Mouse (Mus musculus) adrenal gland, postnatal 4 days (tissue): Measurements from ENCODE around the gene Cacna1a. TPM values are rescaled to one million over a fixed set of nuclear protein-coding genes. Genes with fewer than 3 reads are reported as not detected.
A peak's percentile ranks its signal among the peaks of the same experiment; 100 is the strongest.

Source experiments
- DNase-seq, 2 experiments: peaks; one replicate each; pipeline ENCODE4 v3.0.0; 2021 to 2022; ENCODE audit warnings: low spot score in 2 of 2, mixed read lengths in 2 of 2
- total RNA-seq, 2 experiments: library from RNA; stranded (reverse); gene quantifications; 2 replicates each; pipeline ENCODE4 v1.2.3; 2021

Gene Cacna1a
- total RNA-seq, 2 experiments from 2014 or later: 14.8 to 15.6 TPM

DNA sequence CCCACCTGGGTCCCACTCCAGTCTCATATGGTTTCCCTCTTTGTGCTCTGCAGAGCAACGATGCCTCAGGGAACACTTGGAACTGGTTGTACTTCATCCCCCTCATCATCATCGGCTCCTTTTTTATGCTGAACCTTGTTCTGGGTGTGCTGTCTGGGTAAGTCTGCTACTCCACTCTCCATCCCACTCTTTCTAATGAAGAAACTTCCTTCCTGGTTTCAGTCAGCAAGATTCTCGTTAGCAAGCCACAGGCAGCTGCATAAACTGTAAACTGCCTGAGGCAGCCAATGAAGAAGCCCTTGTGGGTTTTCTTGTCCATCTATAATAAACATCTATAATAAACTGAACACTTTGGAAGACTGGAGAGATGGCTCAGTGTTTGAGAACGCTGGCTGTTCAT lies 145.1 kb downstream of the Cacna1a start:
- no peak for DNase-seq

DNA sequence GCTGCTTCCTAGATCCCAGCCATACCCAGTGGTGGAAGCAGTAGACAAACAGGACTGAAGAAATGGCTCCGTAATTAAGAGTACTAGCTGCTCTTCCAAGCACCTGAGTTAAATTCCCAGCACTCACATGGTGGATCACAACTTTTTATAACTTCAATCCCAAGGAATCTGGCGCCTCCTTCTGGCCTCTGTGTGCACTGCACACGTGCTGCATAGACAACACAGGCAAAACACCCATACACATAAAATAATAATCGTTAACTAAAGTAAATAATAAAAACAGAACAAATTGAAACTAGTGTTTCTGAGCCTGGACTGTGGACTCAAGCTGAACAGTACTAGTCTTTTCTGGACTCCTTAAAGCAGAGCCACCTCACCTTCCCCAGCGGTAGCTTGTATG lies 148.7 kb downstream of the Cacna1a start:
- no peak for DNase-seq

DNA sequence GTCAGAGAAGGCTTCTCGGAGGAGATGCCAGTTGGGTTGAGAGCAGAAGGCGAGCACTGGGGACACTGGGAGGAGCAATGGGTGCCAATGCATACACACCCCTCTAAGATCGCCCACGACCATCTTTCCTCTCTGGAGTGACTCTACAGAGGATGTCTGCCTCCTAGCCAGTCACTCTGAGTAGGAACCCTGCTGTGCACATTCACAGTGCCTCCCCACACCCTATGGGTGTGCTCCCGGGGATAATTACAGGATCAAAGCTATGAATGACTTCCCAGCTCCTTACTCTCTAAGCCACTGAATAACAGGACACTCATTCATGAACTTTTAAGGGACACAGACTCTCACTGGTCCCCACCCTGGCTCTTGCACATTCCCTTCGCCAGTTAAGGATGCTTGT lies 151.1 kb downstream of the Cacna1a start:
- DNase-seq: no peak

DNA sequence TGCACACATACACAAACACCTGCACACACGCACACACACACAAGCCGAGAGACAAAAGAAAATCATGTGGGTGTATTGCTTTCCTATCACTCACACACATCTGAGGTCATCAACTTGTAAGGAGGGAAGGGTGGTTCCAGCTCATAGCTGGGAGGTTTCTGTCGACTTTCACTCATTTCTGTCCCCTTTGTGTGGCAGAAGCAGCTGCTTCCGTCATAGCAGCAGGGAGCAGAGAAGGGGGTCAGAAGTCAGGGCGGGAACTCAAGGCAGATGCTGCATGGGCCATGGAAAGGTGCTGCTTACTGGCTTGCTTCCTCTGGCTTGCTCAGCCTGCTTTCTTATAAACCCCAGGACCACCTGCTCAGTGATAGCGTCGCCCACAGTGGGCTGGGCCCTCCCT lies 154.2 kb downstream of the Cacna1a start:
- DNase-seq: no peak

DNA sequence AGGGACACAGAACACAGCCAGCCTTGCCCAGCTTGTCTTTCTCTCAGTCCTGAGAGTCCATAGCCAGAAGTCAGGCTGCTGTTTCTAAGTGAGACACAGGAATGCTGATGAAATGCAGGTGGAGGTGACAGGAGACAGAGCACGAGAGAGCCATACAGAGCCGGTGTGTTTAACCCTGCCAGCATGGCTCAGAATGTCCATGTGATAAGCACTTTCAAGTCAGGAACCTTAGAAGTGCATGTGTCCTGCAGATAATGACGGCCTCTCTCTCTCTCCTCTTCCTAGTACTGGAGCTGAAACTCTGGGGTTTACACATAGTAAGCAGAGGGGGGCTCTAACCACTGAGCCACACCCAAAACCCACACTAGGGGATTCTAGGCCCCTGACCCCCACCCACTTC lies 157.3 kb downstream of the Cacna1a start:
- DNase-seq: no peak

DNA sequence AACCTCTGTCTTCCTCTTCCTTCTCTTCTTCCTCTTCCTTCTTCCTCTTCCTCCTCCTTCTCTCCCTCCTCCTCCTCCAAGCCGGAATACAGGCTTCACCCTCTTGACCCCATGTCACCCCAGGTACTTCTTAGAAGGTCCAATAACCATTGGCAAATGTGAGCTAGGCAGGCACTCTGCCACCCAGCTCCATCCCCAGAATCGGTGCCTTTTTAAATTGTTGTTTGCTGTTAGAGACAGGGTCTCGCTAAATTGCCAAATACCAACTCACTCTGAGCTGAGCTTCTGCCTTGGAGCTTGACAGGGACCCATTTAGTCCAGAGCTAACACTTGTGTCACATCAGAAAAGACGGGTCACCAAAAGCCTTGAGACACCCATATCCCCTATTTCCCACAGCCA lies 164.2 kb downstream of the Cacna1a start:
- DNase-seq: no peak

DNA sequence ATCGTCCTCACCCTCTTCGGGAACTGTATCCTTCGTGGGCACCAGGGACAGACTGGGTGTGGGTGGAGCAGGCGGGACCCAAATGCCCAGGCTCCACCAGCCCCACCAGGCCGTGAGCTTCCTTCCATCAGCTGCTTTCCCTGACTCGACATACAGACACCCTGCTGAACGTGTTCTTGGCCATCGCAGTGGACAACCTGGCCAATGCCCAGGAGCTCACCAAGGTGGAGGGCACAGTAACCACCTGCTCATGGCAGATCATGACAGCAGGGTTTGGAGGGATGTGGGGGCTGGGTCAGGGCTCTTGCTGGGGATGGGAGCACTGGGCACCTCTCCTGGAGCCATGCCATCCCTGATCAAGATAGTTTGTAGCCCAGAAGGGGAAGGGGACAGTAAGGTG lies 164.9 kb downstream of the Cacna1a start:
- no peak for DNase-seq

DNA sequence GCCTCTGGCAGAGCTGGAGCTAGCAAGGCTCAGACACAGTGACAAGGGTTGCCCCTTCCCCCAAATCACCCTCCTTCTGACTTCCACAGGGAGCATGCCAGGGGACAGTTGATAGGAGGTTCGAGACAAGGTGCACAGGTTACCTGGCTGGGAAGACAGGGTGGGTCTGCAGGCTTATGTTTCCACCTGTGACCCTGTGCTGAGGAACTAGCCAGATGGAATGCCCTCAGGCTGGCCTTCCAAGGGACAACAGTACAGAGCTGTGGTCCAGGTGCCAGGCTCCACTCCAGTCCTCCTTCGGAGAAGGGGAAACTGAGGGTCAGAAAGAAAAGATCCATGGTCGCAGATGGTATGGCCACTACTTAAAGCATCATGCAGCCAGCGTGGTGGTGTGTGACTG lies 165.4 kb downstream of the Cacna1a start:
- no peak for DNase-seq

DNA sequence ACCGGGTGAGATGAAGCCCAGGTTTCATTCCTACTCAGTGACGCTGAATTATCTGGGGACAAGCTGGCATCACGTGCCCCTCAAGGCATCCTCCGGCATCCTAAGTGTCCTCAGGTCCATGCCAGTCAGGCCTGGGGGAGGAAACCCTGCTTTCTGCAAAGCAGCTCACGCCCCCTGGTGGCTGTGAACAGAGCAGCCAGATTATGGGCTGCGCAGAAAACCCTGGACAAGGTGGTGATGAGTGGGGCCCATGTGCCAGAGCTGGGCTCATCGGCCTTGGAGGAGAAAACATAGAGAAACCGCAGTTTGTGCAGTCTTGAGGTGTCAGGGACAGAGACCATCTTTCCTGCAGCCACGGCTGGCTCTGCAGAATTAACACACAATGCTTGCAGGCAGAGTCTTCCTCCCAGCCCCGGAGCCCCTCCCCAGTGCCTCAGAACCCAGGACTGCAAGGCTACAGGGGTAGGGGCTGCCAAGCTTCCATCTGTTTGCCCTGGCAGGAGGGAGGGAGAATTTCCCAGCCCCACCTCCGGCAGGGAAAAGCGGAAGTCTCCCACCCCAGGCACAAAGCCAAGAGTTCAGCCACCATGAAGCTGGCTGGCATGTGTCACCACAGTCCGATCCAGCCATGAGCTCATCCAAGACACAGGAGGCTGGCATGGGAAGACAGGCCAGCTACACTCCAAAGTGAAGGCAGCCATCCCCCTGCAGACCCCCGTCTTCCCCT lies 166.2 kb downstream of the Cacna1a start:
- DNase-seq: peak; percentile 13 to 29

DNA sequence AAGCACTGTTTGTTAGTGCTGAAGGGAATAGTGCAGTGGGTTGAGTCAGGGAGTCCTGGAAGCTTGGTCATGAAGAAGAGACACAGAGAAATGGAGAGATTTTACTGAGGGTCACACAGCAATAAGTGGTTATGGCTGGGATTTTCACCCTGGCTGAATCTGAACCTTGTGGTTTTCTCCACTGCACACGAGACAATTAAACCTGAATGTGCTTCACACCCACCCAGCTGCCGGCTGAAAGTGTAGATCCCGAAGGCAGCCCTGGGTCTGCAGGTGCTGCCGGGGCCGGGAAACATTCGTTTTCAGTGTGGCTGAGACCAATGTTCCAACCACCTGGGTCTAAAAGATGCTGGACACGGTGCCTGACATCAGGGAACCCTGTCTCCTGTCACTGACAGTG lies 167.0 kb downstream of the Cacna1a start:
- DNase-seq: no peak

DNA sequence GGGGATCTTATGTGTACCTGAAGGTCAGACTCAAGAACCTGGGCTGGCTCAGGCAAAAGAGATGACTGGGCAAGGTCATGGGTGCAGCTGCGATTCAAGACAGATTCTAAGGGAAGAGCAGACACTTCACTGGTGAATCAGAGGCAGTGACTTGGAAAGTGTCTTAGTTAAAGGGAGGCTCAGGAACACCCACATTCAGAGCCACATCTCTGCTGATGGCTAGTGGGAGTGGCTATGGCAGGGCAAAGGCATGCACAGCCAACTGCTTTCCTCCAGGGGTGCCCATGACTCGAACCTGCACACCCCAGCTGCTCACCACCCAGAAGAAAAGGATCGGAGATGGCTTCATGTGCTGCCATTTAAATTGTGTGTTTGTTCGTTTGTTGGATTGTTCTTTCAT lies 169.7 kb downstream of the Cacna1a start:
- no peak for DNase-seq

DNA sequence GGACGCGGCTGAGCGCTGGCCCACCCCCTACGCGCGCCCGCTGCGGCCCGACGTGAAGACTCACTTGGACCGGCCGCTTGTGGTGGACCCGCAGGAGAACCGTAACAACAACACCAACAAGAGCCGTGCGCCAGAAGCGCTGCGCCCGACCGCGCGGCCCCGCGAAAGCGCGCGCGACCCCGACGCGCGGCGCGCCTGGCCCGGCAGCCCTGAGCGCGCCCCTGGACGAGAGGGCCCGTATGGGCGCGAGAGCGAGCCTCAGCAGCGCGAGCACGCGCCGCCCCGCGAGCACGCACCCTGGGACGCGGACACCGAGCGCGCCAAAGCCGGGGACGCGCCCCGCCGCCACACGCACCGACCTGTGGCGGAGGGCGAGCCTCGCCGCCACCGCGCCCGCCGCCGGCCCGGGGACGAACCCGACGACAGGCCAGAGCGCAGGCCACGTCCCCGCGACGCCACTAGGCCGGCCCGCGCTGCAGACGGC lies 170.9 kb downstream of the Cacna1a start:
- DNase-seq: no peak

DNA sequence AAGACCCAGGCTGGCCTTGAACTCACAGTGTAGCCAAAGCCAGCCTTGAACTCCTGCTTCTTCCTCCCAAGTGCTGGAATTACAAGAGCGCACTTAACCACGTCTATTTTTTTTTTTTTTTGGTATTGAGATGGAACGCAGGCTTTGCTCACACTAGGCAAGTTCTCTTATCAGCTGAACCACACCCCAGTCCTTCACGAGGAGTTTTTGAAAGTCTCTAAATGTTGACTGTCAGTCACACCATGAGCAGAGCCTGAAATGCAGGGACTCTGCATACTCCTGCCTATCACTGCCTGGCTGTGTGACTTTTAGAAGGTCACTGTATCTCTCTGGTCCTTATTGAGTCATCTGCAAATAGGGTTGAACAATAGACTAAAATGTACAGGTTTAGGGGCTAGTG lies 173.5 kb downstream of the Cacna1a start:
- no peak for DNase-seq

DNA sequence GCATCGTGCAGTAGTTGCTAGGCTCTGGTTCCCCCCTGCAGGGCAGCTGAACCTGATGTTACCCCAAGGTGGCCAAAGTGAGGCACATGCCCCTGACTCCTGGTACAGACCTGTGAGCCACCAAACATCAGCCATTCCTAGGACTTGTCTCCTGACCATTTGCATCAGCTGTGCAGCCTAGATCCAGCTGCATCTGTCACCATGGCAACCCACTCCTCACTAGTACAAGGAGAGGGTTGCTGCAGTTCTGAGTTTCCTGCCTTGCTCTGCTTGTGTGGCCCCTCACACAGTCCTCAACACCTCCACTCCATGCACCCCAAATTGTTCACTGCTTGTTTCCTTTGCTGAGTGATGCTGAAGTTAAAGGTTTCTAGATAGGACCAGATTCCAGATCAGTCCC lies 175.8 kb downstream of the Cacna1a start:
- DNase-seq: no peak

DNA sequence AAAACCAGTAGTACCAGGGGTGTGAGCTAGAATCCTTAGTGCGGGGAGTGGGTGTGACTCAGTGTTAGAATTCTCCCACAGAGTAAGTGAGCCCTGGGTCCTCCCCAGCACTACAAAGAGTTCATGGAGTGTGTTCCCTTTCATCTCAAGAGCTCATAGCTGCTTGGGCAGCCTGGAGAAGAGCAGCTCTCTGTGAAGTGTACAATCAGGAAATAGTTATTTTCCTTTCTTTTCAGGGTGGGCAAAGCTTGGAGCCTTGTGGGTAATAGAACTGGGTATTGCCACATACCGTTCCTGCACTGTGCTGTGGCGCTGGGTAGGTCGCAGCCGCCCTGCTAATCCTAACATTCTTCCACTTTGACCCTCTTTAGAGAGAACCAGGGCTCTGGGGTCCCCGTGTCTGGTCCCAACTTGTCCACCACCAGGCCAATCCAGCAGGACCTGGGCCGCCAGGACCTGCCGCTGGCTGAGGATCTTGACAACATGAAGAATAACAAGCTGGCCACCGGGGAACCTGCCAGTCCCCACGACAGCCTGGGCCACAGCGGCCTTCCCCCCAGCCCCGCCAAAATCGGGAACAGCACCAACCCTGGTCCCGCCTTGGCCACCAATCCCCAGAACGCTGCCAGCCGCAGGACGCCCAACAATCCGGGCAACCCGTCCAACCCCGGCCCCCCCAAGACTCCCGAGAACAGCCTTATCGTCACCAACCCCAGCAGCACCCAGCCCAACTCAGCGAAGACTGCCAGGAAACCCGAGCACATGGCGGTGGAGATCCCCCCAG lies 177.5 kb downstream of the Cacna1a start:
- DNase-seq: no peak

DNA sequence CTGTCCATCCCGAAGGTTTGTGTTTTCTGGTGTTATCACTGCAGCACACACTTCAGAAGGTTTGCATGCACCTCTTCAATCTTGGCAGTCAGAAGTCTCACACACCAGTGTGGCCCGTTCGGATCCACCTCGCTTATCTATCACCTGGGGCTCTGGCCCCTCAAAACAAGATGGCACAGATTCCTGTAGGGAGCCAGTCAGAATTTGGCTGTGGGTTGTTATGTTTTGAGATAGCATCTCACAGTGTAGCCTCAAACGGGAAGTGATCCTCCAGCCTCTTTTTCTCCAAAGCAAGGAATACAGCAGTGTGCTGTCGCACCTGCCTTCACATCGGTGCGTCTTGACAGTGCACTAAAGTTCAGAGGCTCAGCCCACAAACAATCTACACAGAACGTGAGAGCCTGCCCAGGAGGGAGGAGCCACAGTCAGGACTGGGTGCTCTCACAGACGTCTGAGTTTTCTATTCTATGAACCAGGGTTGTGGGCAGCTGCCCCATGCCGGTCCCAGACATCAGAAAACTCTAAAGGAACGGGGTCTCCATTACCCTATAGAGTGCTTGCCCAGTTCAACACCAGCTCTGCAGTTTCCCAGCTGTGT lies 178.7 kb downstream of the Cacna1a start:
- DNase-seq: no peak

DNA sequence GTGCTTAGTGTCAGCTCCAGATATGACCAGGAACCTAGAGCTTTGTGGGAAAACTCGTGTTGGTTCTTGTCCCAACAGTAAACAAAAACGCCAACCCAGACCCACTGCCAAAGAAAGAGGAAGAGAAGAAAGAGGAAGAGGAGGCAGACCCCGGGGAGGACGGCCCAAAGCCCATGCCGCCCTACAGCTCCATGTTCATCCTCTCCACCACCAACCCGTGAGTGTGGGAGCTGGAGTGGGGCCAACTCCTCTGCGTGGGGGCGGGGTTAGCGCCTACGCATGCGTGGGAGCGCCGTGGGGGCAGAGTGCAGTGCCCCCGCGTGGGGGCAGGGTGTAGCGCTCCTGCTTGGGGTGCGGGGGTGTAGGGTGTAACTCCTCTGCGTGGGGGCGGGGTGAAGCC lies 179.3 kb downstream of the Cacna1a start:
- DNase-seq: no peak

DNA sequence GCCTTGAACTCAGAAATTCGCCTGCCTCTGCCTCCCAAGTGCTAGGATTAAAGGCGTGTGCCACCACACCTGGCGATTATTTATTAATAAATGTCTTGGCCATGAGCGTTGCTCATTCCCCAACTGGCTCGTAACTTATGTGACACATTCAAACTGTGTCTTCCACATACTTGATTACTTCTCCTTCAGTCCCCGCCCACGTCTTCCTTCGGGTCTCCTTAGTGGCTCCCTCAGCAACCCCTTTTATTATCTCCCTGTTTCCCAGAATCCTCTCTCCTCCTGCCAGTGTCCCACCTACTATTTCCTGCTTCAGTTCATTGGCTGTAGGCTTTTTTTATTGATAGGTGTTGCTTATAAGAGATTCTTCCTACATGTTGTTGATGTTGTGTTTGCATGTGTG lies 180.5 kb downstream of the Cacna1a start:
- DNase-seq: no peak

DNA sequence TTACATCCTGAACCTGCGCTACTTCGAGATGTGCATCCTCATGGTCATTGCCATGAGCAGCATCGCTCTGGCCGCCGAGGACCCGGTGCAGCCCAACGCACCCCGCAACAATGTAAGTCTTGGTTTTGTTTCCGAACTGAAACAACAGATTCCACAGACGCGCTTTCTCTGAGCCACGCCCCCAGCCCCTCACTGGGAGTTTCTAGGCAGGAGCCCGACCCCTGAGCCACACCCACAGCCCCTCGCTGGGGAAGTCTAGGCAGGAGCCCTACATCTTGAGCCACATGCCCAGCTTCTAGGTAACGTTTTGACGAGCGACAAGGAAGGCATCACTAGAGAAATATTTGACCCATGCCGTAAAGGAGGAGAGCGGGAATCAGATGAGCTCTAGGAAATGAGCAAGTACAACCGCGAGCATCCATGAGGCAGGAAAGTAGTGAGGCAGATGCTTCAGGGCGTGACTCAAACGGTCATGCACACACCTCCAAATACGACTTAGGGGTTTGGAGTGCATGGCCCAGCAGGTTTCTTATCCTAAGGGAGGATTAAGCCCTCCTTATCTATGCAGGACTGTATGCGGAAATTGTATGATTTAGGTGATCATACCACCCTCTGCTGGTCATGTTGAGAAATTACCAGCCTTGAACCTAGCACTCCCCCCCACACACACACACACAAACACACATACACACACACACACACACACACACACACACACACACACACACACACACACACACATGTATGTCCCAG lies 181.9 kb downstream of the Cacna1a start:
- DNase-seq: no peak

DNA sequence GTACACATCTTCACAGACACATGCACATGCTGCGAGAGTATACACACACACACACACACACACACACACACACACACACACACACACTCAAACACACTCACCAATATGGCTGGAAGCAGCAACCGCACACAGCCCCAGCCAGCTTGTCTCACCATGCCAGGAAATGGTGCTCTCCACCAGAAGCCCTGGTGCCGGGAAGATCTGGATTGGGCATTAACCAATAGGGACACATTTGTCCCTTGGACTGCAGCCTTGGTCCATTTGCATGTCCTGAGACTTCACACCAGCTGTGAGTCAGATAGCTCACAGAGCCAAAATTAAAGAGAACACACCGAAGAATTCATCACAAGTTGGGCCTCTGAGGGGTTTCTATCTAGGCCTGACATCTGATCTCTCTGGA lies 189.2 kb downstream of the Cacna1a start:
- DNase-seq: no peak

DNA sequence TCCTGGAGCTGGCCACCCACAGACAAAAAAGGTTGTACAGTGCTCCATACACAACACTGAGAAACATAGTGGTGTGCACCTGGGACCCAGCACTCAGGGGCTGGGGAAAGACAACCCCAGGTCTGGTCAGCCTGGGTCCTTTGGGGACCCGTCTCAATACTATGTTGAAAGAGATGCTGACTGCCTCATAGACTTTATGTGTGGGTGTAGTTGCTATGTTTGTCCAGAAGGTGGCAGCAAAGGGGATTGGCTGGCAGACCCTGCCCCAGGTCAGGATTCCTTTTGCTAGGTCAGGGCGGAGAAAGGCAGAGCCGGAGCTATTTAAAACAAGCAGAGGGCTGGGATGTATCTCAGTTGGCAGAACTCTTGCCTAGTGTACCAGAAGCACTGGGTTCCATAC lies 191.4 kb downstream of the Cacna1a start:
- no peak for DNase-seq

DNA sequence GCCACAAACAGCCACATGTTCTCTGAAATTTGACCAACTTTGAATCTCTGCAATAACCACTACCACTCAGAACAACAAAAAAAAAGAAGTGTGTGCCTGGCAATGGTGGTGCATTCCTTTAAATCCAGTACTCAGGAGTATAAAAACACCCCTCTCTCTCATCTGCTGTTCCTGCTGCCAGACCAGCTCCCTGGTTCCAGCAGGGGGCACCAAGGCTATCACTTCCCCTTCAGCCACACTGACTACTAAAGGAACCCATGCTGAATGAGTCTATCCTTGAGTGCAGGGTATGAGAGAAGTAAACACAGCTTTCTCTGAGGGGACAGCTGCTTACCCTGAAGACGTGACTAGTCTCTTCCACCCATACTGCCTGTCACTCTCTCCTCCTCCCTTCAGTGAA lies 197.1 kb downstream of the Cacna1a start:
- DNase-seq: no peak
